Mouse (Mus musculus) lung, adult 18-20 months (tissue): ENCODE data around the gene Clasp1.

Experiments
- DNase-seq, 2 experiments: peaks; one replicate each; pipeline ENCODE4 v3.0.0; 2022; ENCODE audit warnings: mixed read lengths in 2 of 2

Clasp1 gene

GRCm38 (mm10) chr1:118453577-118453976 is 64.7 kb downstream of the Clasp1 start:
- no peak for DNase-seq

GRCm38 (mm10) chr1:118454817-118455216 is 66.0 kb downstream of the Clasp1 start:
- DNase-seq, result no peak

- DNase-seq, result no peak
These were observed 68.5 kb downstream of the Clasp1 start for GRCm38 (mm10) chr1:118457256-118457882.

- DNase-seq, result no peak
These were observed 69.0 kb downstream of the Clasp1 start for GRCm38 (mm10) chr1:118457883-118458259.

GRCm38 (mm10) chr1:118458279-118458678 is 69.4 kb downstream of the Clasp1 start:
- no peak for DNase-seq

GRCm38 (mm10) chr1:118458963-118459920 is 70.4 kb downstream of the Clasp1 start:
- peak; percentile 95 to 96 for DNase-seq

- DNase-seq, result no peak
These were observed 71.9 kb downstream of the Clasp1 start for GRCm38 (mm10) chr1:118460716-118461115.

- no peak for DNase-seq
These were observed 77.2 kb downstream of the Clasp1 start for GRCm38 (mm10) chr1:118466041-118466440.

- DNase-seq, result no peak
These were observed 83.5 kb downstream of the Clasp1 start for GRCm38 (mm10) chr1:118472386-118472785.

GRCm38 (mm10) chr1:118476919-118477318 is 88.1 kb downstream of the Clasp1 start:
- peak in 1 of 2 experiments; percentile 44 for DNase-seq

- no peak for DNase-seq
These were observed 90.4 kb downstream of the Clasp1 start for GRCm38 (mm10) chr1:118479246-118479645.

GRCm38 (mm10) chr1:118480484-118481364 is 91.9 kb downstream of the Clasp1 start:
- no peak for DNase-seq

GRCm38 (mm10) chr1:118481365-118481702 is 92.5 kb downstream of the Clasp1 start:
- DNase-seq, result peak; percentile 52 to 68

GRCm38 (mm10) chr1:118481703-118482102 is 92.8 kb downstream of the Clasp1 start:
- DNase-seq, result no peak

GRCm38 (mm10) chr1:118482285-118483019 is 93.6 kb downstream of the Clasp1 start:
- DNase-seq, result no peak

GRCm38 (mm10) chr1:118483504-118484096 is 94.7 kb downstream of the Clasp1 start:
- DNase-seq, result no peak

GRCm38 (mm10) chr1:118485572-118485971 is 96.7 kb downstream of the Clasp1 start:
- no peak for DNase-seq

- DNase-seq, result no peak
These were observed 97.2 kb downstream of the Clasp1 start for GRCm38 (mm10) chr1:118486021-118486420.

- DNase-seq, result no peak
These were observed 104.0 kb downstream of the Clasp1 start for GRCm38 (mm10) chr1:118492811-118493210.

- no peak for DNase-seq
These were observed 105.7 kb downstream of the Clasp1 start for GRCm38 (mm10) chr1:118494551-118494950.

- peak; percentile 71 to 75 for DNase-seq
These were observed 109.5 kb downstream of the Clasp1 start for GRCm38 (mm10) chr1:118498311-118498710.

GRCm38 (mm10) chr1:118500606-118501005 is 111.7 kb downstream of the Clasp1 start:
- DNase-seq, result no peak
